Mouse (Mus musculus): ENCODE results near the gene Zcchc14.

DNA sequence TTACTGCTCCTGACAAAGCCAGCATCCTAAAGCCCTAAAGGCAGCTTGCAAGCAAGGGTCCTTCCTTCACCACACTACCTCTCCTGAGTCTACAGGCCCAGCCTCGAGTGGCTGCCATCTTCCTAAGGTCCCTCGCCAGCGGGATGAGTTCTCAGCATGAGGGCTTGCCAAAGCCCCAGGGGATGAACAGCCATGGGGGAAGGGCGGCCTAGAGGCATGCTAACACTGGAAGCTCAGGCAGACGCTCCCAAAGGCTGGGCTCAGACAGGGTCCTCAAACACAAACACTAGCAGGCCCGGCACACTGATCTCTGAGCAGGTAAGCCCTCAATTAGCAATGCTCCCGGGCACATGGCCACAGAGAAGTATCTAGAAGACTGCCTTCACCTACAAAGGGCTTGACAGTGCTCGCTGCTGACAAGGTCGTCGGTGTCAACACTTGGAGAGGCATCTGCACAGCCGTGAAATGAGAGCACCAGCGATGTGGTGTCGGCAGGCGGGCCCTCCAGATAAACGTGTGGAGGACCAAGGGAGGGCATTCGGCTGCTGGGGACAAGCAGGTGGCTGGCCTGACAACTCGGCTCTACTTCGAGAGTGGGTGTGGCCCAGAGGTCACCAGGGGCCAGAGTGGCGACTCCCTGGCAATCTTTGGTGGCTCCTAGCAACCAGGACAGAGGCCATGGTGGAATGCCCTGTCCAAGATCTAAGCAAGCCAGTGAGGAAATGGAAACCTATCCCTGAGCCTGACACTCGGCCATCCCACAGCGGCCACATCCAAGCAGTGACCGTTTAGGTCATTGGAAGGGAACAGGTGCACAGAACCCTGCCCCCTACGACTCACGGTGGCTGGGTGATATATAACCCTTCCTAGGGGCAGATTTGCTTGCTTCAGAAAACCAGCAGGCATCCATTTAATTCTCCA lies 101.4 kb downstream of the Zcchc14 start:
- TF ChIP-seq CTCF (IDR thresholded peaks at IDR 0.05; ENCODE audit: low read depth, low read length), result no peak
- TF ChIP-seq POLR2AphosphoS5 (IDR thresholded peaks at IDR 0.05; ENCODE audit: insufficient replicate concordance, low read depth, low read length), result no peak
- TF ChIP-seq GATA1 (IDR thresholded peaks at IDR 0.05; ENCODE audit: borderline replicate concordance, low read length), result no peak
- no peak for TF ChIP-seq TAL1 (conservative IDR thresholded peaks at IDR 0.05; ENCODE audit: low read depth, low read length)
- no peak for TF ChIP-seq GATA2 (IDR thresholded peaks at IDR 0.05; ENCODE audit: borderline replicate concordance, low read depth, low read length)

Measured in G1E (cell line).